Mouse (Mus musculus) layer of hippocampus, adult 18-20 months (tissue): ENCODE measurements around the gene Gm39566. TPM values are rescaled to one million over a fixed set of nuclear protein-coding genes. Genes with fewer than 3 reads are reported as not detected.
A peak's percentile ranks its signal among the peaks of the same experiment; 100 is the strongest.
"Not testable (repeated sequence)": the region's sequence is repeated elsewhere in the genome, so short reads cannot be mapped to it uniquely, and the experiment has no call there.

ENCODE experiments used
- DNase-seq, 2 experiments: peaks; one replicate each; pipeline ENCODE4 v3.0.0; 2022; ENCODE audit warnings: low spot score in 2 of 2
- long read RNA-seq: library from polyadenylated mRNA; stranded (forward); transcript quantifications from one replicate; pipeline ENCODE4 v2.0.0, GENCODE M21; 2021
- total RNA-seq, 2 experiments: library from RNA; stranded (reverse); gene quantifications; 2 replicates each; pipeline ENCODE4 v1.2.3; 2021

The Gm39566 gene
- total RNA-seq: not detected
- long read RNA-seq: 0 reads

DNA sequence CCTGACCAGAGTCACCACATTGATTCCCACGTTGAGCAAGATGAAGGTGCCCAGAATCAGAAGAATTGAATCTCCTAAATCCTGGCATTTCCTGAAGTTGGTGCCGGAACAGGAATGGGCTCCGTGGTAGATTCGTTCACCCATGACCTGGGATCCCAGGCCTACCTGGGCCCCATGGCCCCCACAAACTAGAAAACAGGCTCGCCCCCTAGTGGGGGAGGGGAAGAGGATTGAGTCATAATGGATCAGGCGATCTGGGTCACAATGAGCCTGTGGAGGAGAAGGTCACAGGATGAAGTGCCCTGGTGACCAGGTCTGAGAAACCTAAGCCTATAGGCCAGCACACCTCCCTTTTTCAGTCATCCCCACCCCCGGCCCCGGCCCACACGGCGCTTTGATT lies at the start of gene Gm39566:
Gm39566 (minus strand) TSS at position 144 of the 400 bp plus-strand sequence.
- DNase-seq: no peak

DNA sequence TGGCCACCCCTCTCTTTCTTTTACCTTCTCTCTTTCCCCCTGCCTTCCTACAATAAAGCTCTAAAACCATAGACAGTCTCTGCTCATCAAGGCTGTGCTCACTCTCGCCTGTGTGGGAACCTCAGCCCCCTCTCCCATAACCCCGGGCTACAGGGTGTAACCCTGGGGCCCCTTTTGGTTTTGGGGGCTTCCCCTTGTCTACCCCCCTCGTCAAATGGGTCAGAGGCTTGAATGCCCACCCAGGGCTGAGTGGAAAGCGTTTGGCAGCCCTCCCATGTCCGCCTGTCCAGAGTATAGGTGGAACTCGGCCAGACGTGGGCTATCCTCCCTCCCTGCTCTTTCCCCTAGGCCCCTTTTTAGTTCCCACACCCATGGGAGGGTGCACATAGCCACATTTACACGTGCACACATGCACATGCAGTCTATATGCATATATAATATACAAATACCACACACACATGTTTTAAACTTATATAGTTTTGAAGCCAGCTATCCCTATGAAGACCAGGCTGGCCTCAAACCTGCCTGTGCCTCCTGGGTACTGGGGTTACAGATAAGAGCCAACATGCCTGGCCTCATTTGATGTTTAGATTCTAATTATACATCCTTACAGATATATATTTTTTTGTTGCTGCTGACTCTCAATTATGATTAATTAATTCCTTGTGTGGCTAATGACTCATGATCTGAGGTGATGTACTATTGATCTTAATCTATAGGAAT lies 49.2 kb upstream of the Gm39566 start:
- DNase-seq: no peak

DNA sequence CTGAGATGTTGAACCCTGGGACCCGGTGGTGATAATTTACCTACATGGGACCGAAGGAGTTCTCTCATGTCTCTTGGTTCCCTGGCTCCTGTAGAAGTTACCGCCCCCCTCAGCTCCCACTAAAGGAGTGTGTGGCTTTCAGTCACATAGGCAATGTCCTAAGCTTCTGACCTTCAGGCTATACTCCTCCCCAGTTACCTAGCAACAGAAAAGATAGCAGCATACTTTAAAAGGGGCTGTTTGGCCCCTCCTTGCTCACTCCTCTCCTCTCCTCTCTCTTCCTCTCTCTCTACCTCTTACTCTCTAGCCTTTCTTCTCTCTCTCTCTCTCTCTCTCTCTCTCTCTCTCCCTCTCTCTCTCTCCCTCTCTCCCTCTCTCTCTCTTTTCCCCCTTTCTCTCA lies 48.6 kb upstream of the Gm39566 start:
- not testable (repeated sequence) for DNase-seq

DNA sequence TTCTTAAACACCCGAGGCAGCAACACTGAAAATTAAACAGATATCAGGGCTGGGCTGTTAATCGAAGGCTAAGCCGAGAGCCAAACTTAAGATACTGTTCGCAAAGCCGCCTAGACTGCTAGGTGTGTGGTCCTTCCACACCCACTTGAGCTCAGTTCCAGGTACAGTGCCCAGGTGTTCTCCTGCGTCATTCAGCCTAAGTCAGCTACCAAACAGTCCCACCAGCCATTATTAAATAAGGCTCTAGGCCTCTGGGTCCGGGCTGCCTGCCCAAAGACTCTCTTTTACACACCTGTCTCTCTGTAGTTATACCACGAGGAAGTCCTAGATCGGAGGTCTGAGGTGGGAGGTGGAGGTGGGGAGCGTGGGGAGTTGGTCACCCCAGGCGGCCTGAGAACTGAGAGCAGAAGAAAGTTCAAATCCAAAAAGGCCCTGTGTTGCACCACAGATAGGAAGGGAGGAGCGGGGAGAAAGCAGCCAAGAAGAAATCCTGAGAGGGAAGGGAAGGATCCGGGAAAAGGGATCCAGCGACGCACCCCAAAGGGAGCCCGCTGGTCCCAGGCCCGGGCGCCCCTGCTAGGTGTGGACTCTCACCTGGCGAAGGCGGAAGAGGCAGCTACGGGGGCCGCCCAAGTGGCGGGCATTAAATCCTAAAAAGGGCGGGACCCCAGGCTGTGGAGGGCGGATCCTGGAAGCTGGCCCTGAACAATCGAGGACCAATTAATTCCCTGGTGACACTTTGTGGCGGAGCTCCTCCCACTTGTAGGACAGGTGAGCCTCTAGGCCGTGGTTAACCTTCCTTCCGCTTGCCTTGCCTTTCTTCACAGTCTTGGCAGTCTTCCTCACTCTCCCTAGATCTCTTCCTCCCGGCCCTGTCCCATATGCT lies 43.3 kb upstream of the Gm39566 start, which contains the start of gene Tnk1:
Tnk1 (minus strand) TSS at position 618 of the 886 bp plus-strand sequence.
- no peak for DNase-seq

DNA sequence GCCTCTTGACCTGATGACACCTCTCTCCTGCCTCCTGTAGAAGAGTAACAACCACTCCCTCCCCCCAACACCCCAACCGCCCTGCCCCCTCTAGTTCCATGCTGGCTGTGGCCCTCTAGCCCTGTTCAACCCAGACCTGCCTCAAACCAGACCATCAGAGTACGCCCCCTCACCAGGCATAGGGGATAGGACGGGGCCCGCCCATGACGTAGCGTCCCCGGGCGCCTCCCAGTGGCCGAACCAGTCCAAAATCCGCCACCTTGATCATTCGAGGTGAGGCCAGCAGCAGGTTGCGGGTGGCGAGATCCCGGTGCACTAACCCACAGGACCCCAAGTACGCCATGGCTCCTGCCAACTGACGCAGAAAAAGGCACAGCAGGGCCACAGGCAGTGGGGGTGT lies 40.2 kb upstream of the Gm39566 start:
- DNase-seq: no peak

DNA sequence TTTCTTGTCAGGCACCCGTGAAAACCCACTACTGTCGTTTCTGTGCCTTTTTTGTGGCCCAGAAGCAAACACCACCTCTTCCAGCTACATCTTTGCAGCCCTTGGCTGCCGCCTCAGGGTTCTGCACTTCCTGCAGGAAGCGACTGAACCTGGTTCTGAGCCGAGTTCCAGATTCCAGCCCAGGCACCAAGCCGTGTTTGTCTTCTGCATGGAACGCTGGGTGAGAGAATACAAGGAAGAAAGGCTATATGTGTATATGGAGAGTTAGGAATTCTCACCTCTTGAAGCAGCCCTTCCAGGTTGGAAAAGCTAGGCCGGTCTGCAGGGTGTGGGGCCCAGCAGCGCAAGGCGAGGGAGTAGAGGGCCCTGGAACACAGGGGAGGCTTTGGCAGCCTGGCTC lies 39.6 kb upstream of the Gm39566 start:
- no peak for DNase-seq

DNA sequence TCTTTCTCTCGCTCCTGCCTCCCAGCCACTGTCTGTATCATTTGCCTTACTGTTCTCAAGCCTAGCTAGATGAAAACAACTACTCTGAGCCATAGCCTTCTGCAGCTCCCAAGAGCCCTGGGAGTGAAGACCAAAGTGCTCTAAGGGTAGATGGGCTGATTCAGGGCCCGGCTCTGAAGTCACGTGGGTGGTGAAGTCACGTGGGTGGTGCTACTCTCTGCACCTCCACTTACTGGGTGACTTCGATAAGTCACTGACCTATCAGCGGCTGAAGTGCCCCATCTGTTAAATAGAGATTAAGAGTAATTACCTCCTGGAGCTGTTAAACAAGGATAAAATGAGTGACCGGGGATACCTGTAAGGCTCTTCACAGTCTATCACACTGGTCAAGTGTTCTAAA lies 38.9 kb upstream of the Gm39566 start:
- DNase-seq: no peak

DNA sequence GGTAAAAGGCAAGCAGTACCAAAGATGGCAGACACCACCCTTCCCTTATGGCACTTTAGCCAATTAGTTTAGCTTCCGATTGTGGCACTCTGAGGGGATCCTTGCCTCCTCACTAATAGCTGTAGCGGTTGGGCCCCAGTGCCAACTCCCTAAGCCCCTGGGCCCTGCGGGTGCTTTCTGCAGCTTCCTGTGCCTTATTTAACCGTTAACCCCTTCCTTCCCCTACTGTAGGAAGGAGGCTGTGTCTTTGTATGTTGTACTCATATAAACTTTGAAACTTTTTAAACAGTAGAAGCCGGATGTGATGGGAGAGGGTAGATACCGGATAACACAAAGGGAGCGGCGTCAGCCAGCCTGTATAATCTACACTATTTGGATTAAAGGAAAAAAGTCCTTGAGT lies 35.7 kb upstream of the Gm39566 start:
- DNase-seq: no peak

DNA sequence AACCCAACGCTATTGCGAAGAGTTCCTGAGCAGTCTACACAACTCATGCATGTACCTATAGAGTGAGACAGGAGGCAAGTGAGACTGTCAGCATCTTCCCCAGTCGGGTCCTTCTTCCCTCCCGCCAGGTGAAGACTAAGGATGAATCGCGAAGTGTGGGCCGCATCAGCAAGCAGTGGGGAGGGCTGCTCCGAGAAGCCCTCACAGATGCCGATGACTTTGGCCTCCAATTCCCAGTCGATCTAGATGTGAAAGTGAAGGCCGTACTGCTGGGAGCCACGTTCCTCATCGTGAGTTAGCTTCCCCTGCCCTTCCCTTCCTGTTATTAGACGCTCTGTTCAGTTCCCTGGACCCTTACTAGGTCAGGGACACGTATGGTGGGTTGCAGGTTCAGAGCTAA lies 34.8 kb upstream of the Gm39566 start:
- no peak for DNase-seq

DNA sequence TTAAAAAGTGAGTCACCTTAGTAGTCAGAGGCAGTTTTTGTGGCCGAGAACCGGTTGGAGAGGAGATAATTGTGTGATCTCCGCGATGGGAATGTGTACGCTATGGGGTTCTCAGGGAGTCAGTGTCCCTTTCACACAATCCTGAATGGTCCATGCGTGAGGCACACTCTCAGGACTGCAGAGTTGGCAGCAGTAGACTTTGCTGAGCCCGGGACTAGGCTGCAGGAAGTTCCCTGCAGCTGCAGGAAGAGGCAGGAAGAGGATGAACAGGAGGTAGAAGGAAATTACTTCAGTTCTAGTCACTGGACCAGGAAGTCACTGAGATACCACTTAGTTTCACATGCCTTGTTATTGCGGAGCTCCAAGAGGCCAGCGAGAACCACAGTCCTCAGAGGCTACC lies 34.0 kb upstream of the Gm39566 start:
- no peak for DNase-seq

DNA sequence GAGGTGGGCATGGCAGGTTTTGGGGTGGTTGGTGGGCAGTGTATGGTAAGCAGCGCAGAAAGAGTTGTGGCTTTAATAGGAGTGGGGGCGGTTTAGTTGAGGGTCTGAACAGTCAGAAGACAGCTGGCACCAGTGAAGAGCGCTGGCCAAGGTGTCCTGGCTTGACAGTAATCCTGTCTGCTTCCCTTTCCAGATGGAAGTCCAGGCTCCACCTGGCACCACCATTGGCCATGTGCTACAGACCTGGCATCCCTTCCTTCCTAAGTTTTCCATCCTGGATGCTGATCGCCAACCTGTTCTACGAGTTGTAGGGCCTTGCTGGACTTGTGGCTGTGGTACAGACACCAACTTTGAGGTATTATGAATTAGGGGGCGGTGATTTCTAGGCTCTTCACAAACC lies 32.9 kb upstream of the Gm39566 start:
- no peak for DNase-seq

DNA sequence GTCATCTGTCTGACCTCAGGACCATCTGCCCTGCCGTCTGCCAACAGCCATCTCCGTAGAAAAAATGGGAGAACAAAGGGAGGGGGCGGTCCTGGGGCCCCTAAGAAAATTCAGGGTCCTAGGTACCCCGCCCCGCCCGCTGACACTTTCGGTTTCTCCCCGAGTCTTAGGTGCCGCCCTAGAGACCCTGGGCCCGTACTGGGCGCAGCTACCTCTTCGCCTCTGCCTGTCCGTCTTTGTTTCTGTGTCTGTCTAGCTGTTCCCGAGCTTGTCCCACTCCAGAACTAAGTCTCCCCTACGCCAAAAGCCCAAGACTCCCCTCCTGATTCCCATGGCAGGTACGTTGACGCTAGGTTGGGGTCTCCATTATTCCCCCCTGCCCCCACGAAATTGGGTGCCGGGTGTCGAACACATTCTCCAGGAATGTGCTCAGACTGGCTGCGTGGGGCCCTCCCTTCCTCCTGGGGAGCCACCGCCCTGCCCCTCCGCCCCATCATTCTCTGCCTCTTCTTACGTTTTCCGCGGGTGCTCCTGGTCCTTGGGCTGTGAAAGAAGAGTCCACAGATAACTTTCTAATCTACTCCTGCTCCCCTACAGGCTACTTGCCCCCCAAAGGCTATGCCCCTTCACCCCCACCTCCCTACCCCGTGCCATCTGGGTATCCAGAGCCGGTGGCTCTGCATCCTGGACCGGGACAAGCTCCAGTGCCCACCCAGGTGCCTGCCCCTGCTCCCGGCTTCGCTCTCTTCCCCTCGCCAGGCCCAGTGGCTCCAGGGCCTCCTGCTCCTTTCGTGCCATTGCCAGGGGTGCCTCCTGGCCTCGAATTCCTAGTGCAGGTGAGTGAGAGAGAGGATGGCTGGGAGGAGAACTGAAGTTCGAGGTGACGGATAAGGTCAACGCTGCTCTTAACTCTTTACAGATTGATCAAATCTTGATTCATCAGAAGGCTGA lies 31.9 kb upstream of the Gm39566 start:
- no peak for DNase-seq

DNA sequence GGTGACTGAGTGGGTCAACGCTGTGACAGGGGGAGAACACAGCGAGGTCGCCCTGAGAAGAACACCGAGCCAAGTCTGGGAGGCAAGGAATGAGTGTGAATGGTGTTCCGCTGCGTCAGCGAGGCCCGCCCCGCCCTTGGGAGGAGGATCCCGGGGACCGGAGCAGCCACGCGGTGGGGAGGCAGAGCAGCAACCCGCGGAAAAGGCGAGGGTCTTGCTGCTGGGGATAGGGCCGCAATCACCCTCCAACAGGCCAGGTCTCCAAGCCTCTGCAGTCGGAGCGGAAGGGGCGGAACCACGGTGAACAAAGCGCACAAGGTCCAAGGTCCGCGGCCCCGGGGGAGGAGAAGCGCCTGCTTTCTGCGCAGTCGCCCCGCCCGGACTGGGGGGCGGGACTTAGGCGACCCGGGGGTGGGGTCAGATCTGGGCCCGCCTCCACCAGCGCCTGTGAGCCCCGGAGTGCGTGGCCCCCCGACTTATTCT lies 31.1 kb upstream of the Gm39566 start, which contains the start of gene Plscr3:
Plscr3 (plus strand) TSS at position 179 of the 483 bp plus-strand sequence.
- peak; percentile 78 to 85 for DNase-seq

DNA sequence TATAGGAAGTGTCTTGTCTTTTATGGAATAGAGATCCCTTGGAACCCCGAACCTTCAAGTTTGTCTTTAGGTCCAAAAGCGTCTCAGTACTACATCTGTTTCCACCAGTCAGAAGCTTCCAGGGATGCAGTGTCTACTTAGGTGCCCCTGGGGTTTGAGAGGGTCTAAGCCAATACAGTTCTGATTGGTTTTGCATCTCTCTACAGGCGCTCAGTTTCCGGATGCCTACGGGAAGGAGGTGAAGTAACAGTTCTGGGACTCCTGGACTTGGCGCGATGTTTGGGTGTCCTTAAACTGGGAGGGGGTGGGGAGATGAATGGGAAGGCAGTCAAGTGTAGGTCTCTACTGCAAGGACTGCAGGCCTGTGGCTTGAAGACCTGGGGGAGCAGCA lies 23.6 kb upstream of the Gm39566 start:
- no peak for DNase-seq

DNA sequence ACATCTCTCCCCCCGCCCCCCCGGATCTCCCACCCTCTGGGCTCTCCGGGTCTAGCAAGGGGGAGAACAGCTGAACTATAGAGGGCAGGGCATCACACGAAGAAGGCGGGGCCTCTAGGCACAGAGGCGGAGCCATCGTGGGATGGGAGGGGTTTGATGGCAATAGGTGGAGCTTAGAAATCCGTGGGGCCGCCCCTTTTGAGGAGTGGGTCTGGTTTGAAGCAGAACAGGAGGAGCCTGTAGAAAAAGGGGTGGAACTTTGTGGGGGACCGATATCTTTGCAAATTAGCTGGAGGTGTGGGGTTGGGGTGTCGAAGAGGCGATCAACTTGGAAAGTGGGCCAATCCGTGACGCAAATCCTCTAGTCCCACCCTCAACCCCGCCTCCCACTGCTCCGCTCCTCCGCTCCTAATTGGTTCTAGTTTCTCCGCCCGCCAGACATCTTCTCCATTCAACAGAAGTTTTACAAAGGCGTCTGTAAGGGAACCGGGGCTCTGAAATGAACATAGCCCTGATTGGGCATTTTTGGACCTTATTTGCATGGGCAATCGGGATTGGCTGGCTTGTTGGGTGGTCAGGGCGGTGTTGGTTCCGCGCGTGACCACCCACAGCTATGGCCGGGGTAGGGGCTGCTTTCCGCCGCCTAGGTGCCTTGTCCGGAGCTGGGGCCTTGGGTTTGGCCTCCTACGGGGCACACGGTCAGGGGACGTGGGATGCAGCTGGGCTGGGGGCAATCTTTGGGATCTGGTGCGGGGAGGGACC lies 23.0 kb upstream of the Gm39566 start, which contains the start of gene Tmem256:
Tmem256 (plus strand) TSS at position 563 of the 762 bp plus-strand sequence.
- DNase-seq: peak; percentile 98

DNA sequence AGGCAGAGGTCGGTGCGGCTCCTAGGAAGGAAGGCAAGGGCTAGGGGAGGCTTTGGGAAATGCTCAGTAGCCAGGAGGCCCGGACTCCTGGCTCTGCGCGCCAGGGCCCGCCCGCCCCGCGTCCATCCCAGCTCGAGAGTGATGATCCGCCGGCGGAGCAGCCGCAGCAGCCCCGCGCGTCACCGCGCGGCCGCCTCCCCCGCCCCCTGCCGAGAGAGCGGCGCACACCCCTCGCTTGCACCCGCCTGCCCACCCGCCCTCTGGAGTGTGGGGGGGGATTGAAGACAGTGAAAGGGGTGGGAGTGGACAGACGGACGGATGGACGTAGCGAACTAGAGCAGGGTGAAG lies 22.5 kb upstream of the Gm39566 start, which contains the start of gene Nlgn2:
Nlgn2 (minus strand) TSS at position 181 of the 348 bp plus-strand sequence.
- no peak for DNase-seq

DNA sequence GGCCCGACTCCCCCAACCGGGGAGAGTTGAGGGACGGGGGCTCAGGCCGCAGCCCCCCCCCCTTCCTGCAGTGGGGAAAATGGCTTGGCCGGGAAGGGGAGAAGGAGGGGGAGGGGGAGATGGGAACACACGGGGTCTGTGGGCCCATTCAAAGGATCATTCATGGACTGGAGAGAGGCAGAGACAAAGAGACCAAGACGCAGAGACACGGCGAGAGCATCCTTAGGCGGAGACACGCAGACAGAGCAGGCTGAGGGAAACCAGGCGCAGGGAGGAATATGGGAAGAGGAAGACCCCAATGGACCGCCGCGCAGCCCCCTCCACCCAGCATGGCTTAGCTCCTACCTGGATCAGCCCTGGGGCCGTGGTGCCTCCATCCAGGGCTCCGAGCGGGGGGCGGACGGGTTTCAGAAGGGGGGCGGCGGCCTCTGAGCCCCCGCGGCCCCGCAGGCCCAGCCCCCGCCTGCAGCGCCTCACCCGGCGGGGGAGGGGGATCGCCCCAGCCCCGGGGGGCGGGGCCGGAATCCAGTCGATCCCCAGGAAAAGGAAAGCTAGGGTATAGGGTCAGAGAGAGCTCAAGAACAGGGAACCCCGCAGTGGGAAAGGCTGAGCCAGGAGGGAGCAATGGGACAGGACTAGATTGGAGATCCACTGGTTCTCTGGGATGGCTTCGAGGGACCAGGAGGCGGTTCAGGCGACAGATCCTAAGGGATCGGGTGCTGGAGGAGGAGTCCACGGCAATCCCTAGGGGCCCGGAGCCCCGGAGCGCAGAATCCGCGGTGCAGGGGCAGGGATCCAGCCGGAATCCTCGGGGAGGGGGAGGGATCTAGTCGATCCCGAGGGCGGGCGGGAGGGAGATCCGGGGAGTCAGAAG lies 21.8 kb upstream of the Gm39566 start:
- DNase-seq: peak; percentile 30 to 41

DNA sequence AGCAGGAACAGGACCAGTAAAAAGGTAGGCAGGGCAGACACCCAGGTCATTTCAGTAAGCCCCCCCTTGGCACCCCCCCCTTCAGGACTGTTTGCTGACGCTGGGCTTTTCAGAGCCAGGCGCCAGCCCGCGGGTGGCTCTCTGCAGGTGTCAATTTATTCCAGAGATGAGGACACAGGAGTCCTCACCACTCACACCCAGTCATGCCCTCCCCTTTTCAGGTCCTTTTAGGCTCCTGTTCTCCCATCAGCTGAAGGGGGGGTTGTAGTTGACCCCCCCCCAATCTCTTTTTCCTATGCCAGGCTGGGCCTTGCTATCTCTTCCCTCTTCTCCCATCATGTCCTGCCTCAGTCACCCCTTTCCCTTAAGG lies 20.9 kb upstream of the Gm39566 start:
- DNase-seq: no peak

DNA sequence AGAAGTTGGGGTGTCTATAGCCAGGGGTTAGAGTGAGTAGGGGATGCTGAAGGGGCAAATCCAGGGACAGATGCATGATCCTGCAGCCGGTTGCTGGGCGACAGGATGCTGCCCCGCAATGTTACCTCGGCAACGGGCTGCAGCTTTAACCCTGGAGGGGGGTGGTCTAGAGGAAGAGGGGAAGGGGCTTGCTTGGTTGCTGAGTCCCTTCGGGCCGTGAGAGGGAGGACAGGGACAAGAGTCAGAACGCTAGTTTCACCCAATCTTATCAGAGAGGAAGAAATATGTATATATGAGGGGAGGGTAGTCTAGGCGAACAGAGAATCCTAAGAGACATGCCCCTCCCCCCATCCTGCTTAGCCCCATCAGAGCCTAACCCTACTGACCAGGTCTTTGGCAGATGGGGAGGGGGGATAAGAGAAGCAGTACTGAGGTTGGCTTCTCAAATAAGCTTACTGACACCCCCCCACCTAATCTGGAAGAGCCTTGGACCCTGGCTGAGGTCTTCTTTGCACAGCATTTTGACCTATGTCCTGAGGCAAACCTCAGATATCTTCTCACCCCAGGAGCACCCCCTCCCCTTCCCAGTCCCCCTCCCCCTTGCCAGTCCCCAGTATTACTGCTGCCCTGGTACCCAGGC lies 20.3 kb upstream of the Gm39566 start:
- DNase-seq: no peak
